Comparison of ENCODE assay signal across 23 mouse cellular contexts in genomic region chr2:21474957-21475356, GRCm38 (mm10).
A peak's percentile ranks its signal among the peaks of the same experiment; 100 is the strongest.
DNase-seq lines count a peak whose midpoint lies in the region; ATAC-seq and TF ChIP-seq lines count a peak whose summit lies in the region.
"Had no signal": no experiment of that assay in that cellular context is flagged by ENCODE, and none has a peak within 500 bp of the region (broad histone marks: within the 10 kb centered on the region; RNA-seq: fewer than 3 reads in every experiment).

No protein-coding gene starts in this region.

- H3K4me3 ChIP-seq in CH12.LX (replicated peaks in 1 of 3; ENCODE audit: low read depth in 2 of 3, low read length in 2 of 3, poor library complexity in 1 of 3) = no peak overlapping the region

- TF ChIP-seq EP300 in CH12.LX (IDR thresholded peaks at IDR 0.05; ENCODE audit: low read length) = no peak

- peak; percentile 78; the same call in 1 of the 2 replicates for ATAC-seq in frontal cortex, adult (ENCODE audit: low TSS enrichment)
- ATAC-seq: activated CD4-positive, CD25-positive, alpha-beta regulatory T cell, adult 4 months; CD4-positive, CD25-positive, alpha-beta regulatory T cell, adult 4 months; Patski had no signal

- H3K36me3 ChIP-seq in CH12.LX (replicated peaks in 1 of 2; ENCODE audit: control insufficient read depth in 1 of 2, insufficient read depth in 1 of 2, low read length in 1 of 2) = no peaks in the 10 kb centered on the region
- H3K36me3 ChIP-seq: G1E had no signal

- no peak for TF ChIP-seq POLR2A in CH12.LX (IDR thresholded peaks at IDR 0.05; ENCODE audit: low read depth, low read length)

- in situ Hi-C loops in CH12.LX (cut with MboI; ENCODE audit: low pct_ligation_motif_present, low pct_unique_long_range_greater_than_20kb, low sequenced_read_pairs) = no loop called here

- H3K27ac ChIP-seq in CH12.LX (ENCODE audit: insufficient read depth, low read depth) = no peak overlapping the region

- H3K9me3 ChIP-seq in CH12.LX (replicated peaks; ENCODE audit: low read length) = no peaks in the 10 kb centered on the region
- H3K9me3 ChIP-seq: G1E had no signal

- dilution Hi-C loops in CH12.LX (cut with MboI; ENCODE audit: extremely low pct_ligation_motif_present, extremely low pct_unique_long_range_greater_than_20kb, low sequenced_read_pairs) = no loop called here

- no peaks in the 10 kb centered on the region for H3K79me2 ChIP-seq in CH12.LX (replicated peaks; ENCODE audit: control insufficient read depth, extremely low read depth, insufficient read depth, poor library complexity, severe bottlenecking)

- no peak for TF ChIP-seq CTCF in CH12.LX (conservative IDR thresholded peaks at IDR 0.05 in 1 of 2, IDR thresholded peaks at IDR 0.05 in 1 of 2; ENCODE audit: low read depth in 2 of 2, low read length in 2 of 2)

- no peaks in the 10 kb centered on the region for H3K27me3 ChIP-seq in CH12.LX (replicated peaks)
- H3K27me3 ChIP-seq: Patski had no signal

- DNase-seq in frontal cortex, postnatal 25 days (ENCODE audit: low spot score in 2 of 2) = no peak
- peak; percentile 5 for DNase-seq in right cerebral cortex, adult 18-20 months
- no peak for DNase-seq in right cerebral cortex, postnatal 14 days
- DNase-seq in CH12.LX (ENCODE audit: extremely low read depth) = peak; percentile 12
- peak; percentile 75 for DNase-seq in brain, adult 2 months (ENCODE audit: low read depth, low spot score)
- DNase-seq in urinary bladder, postnatal 14 days (ENCODE audit: low spot score) = no peak
- DNase-seq in testis, postnatal 14 days (ENCODE audit: low spot score) = no peak
- DNase-seq: adrenal gland, adult 2 months; adrenal gland, adult 8-10 months; adrenal gland, postnatal 10 days; adrenal gland, postnatal 14 days; adrenal gland, postnatal 25 days; adrenal gland, postnatal 36 days; B cell, adult 2 months; cerebellum, adult 11 months; cerebellum, adult 11-12 months; cerebellum, adult 18-20 months; cerebellum, adult 2 months had no signal

- no peak overlapping the region; the same call in 1 of the 2 replicates for H3K4me2 ChIP-seq in CH12.LX (ENCODE audit: insufficient read depth, low read depth, poor library complexity, severe bottlenecking)

- H3K4me1 ChIP-seq in CH12.LX (ENCODE audit: control insufficient read depth in 1 of 2, insufficient read depth in 2 of 2) = no peaks in the 10 kb centered on the region

- H3K9ac ChIP-seq in CH12.LX (ENCODE audit: insufficient read depth, low read depth) = no peak overlapping the region

- TF ChIP-seq RAD21 in CH12.LX (IDR thresholded peaks at IDR 0.05; ENCODE audit: low read depth, low read length) = no peak

TF ChIP-seq in CH12.LX, 34 proteins besides CTCF, POLR2A, EP300 and RAD21:
- no peak for TF ChIP-seq MEF2A (IDR thresholded peaks at IDR 0.05; ENCODE audit: borderline replicate concordance, low read depth, low read length)
- no peak for TF ChIP-seq IRF4 (IDR thresholded peaks at IDR 0.05; ENCODE audit: low read depth, low read length)
- no peak for TF ChIP-seq MAX (IDR thresholded peaks at IDR 0.05; ENCODE audit: low read length)
- no peak for TF ChIP-seq E2F4 (IDR thresholded peaks at IDR 0.05; ENCODE audit: insufficient replicate concordance, low read depth, low read length)
- TF ChIP-seq ZNF384 (IDR thresholded peaks at IDR 0.05; ENCODE audit: low read depth, low read length) = no peak
- TF ChIP-seq BHLHE40 (IDR thresholded peaks at IDR 0.05; ENCODE audit: low read depth, low read length) = no peak
- TF ChIP-seq TCF12 (IDR thresholded peaks at IDR 0.05; ENCODE audit: low read depth, low read length) = no peak
- TF ChIP-seq MXI1 (IDR thresholded peaks at IDR 0.05; ENCODE audit: low read depth, low read length) = no peak
- no peak for TF ChIP-seq ETS1 (conservative IDR thresholded peaks at IDR 0.05; ENCODE audit: low read depth, low read length)
- TF ChIP-seq MAFK (IDR thresholded peaks at IDR 0.05; ENCODE audit: insufficient replicate concordance, low read length) = no peak
- TF ChIP-seq UBTF (IDR thresholded peaks at IDR 0.05; ENCODE audit: low read depth, low read length) = no peak

Comparison
In these comparisons a context has a peak if more than half of its experiments do, and no peak if none do; other contexts are left out.
1. DNase-seq: peak in right cerebral cortex, adult 18-20 months (single experiment), CH12.LX (single experiment) and brain, adult 2 months (single experiment); none in frontal cortex, postnatal 25 days (0 of 2), right cerebral cortex, postnatal 14 days (single experiment), urinary bladder, postnatal 14 days (single experiment) and testis, postnatal 14 days (single experiment).